Mouse (Mus musculus) sigmoid colon, adult 10 weeks (tissue): ENCODE measurements around the gene D1Ertd622e. TPM values are rescaled to one million over a fixed set of nuclear protein-coding genes. Genes with fewer than 3 reads are reported as not detected.

ENCODE experiments used
- polyA plus RNA-seq: library from polyadenylated mRNA; stranded (reverse); fragments of 350-450 nt; fragmentation: Illumina TruSeq; extraction: RNeasy Lipid Tissue Mini Kit (QIAGEN cat#74804); gene quantifications from one replicate; pipeline ENCODE4 v1.2.3, GENCODE M21; 2014; ENCODE audit warnings: low read depth, low replicate concordance

D1Ertd622e gene
- polyA plus RNA-seq, result 163 TPM

GRCm38 (mm10) chr1:97661406-97662241 lies at the start of gene D1Ertd622e:
D1Ertd622e (minus strand) TSS chr1:97662074.

Other genes starting within 250 kb of the D1Ertd622e start
- 29.4 TPM for gene Gin1, start 108.1 kb upstream of the D1Ertd622e start, polyA plus RNA-seq
- gene Ppip5k2, start 108.3 kb upstream of the D1Ertd622e start, polyA plus RNA-seq, result 100 TPM